Mouse (Mus musculus) left cerebral cortex, adult 2 months (tissue): Measurements from ENCODE around the gene Atraid. TPM values are rescaled to one million over a fixed set of nuclear protein-coding genes. Genes with fewer than 3 reads are reported as not detected.
"Not testable (repeated sequence)": the region's sequence is repeated elsewhere in the genome, so short reads cannot be mapped to it uniquely, and the experiment has no call there.

ENCODE experiments used
- DNase-seq, 2 experiments: peaks; one replicate each; pipeline ENCODE4 v3.0.0; 2021 to 2022; ENCODE audit warnings: low spot score in 2 of 2, mixed read lengths in 1 of 2; ENCODE audit errors: extremely low spot score in 1 of 2
- H3K27ac ChIP-seq: fragments of 200-600 bp; 2 replicates; pipeline ENCODE4 v1.8.1; 2022
- H3K4me3 ChIP-seq: fragments of 200-600 bp; 2 replicates; pipeline ENCODE4 v1.8.1; 2022
- CTCF ChIP-seq: fragments of 200-600 bp; IDR thresholded peaks from 2 replicates; pipeline ENCODE4 v1.8.1; 2022; ENCODE audit warnings: antibody characterized with exemption, mild to moderate bottlenecking, moderate library complexity
- intact Hi-C: fragments of 180-260 bp; cut with DNase I; formaldehyde crosslinking; loops from one replicate; pipeline ENCODE4 v1.15.1; 2025
- total RNA-seq, 2 experiments: library from RNA; stranded (reverse); gene quantifications; 2 replicates each; pipeline ENCODE4 v1.2.3; 2021

The Atraid gene
- total RNA-seq, 2 experiments from 2014 or later, result 67.1 to 68.9 TPM

DNA sequence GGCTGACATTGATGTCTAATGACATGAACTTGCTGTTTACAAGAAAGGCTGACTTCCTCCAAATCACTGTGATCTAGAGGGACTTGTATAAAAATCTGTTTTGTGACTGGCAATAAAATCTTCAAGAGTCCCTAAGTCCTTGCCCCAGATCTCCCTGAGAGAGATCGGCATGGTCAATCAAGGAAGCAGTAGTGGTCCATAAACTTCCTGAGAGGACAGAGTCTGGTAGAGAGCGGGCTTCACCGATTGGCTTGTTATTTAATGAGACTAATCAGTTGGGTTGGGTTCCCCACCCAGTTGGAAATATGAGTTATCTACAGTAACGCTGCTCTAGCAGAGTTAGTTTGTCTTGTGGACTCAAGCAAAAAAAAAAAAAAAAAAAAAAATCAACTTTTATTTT lies 17.2 kb upstream of the Atraid start:
- TF ChIP-seq CTCF, result no peak
- intact Hi-C loops, result no loop called here
- Histone ChIP-seq H3K4me3 (no peak overlapping the region), H3K27ac (no peak overlapping the region)
- DNase-seq, result no peak

DNA sequence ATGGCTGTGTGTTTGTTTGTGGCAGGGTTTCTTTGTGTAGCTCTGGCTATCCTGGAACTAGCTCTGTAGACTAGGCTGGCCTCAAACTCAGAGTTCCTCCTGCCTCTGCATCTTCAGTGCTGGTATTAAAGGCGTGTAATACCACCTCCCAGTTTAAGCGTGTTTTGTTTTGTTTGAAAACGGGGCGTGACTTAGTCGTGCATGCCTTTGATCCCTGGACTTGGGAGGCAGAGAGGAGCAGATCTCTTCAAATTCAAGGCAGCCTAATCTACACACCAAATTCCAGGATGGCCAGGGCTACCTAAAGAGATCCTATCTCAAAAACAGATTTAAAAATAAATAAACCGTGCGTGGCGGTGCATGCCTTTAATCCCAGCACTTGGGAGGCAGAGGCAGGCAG lies 16.6 kb upstream of the Atraid start:
- no peak for DNase-seq
- Histone ChIP-seq H3K4me3 (no peak overlapping the region), H3K27ac (no peak overlapping the region)
- intact Hi-C loops, result no loop called here
- TF ChIP-seq CTCF, result no peak

DNA sequence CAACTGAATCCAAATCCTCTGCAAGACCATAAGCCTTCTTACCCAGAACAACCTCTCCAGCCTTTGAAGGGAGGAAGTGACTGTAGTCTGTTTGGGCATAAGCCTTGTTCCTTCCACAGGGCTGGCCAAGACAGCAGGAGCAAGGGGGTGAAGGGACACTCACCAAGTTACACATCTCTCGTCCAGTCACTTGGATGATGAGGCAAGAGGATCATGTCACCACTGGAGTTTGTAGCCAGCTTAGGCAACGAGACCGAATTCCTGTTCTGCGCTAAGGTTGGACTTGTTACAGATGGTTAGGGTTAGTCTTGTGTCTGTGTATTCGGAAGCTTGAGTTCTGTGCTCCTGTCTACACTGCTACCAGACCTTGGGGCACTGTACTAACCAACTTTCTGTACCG lies 13.4 kb upstream of the Atraid start:
- intact Hi-C loops, result no loop called here
- no peak overlapping the region for H3K27ac ChIP-seq
- DNase-seq, result no peak
- no peak overlapping the region for H3K4me3 ChIP-seq
- no peak for TF ChIP-seq CTCF

DNA sequence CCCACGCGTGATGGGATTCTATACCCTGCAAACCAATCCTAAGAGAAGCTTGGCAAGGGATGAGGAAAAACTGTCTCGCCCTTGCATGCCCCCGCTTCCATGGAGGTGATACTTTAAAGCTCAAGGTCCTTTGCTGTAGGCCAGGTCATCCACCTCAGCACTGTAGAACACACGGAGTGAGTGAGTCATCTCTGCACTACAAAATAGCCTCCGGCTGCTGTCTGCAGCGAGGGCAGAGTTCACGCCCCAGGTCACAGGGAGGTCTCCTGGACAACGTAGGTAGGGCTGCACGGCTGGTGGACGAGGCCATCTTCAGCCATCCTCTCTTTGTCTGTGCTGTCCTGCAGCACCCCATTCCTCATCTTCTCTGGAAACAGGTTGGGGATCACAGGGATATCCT lies 11.6 kb upstream of the Atraid start:
- H3K27ac ChIP-seq, H3K4me3 ChIP-seq, intact Hi-C loops, DNase-seq: not testable (repeated sequence)

DNA sequence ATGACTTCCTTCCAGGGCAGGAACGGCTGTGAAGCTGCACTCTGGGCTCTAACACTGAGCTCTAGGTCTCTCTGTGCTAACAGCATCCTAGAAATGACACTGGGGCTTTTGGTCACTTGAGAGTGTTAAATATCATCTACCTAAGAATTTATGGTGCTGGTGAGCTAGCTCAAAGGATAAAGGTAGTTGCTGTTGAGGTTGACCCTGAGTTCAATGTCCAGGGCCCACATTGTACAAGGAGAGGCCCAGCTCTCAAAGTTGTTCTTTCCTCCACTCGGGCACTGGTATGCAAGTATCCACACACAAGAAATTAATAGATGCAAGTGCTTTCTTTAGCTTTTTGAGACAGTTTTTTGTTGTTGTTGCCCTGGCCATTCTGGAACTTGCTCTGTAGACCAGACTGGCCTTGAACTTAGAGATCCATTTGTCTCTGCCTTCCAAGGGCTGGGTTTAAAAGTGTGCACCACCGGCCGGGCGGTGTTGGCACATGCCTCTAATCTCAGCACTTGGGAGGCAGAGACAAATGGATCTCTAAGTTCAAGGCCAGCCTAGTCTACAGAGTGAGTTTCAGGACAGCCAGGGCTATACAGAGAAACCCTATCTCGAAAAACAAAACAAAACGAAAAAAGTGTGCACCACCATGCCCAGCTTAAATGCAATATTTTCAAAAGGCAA lies 9.8 kb upstream of the Atraid start:
- TF ChIP-seq CTCF, result no peak
- Histone ChIP-seq H3K27ac (no peak overlapping the region), H3K4me3 (no peak overlapping the region)

DNA sequence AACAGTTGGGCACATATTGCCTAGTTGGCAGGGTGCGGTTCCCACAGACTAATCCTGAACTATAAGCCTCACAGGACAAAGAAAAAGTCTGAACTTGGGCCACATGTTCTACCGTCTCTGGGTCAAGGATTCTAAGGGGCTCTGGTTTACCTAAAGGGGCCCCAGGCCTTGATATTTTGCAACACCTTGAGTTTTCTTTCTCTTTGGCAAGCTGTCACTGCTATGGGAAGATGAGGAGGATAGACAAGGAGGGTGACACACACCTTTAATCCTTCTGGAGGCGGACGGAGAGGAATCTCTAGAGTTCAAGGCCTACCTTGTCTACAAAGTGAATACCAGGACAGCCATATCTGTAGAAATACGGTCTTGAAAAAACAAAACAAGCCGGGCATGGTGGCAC lies 1.7 kb upstream of the Atraid start:
- H3K27ac ChIP-seq, result no peak overlapping the region
- no peak for DNase-seq
- no peak for TF ChIP-seq CTCF
- intact Hi-C loops, result no loop called here
- no peak overlapping the region for H3K4me3 ChIP-seq

More for the DNA sequence above, 9.8 kb upstream of the Atraid start:
- intact Hi-C loops, result no loop called here
- DNase-seq, result no peak

DNA sequence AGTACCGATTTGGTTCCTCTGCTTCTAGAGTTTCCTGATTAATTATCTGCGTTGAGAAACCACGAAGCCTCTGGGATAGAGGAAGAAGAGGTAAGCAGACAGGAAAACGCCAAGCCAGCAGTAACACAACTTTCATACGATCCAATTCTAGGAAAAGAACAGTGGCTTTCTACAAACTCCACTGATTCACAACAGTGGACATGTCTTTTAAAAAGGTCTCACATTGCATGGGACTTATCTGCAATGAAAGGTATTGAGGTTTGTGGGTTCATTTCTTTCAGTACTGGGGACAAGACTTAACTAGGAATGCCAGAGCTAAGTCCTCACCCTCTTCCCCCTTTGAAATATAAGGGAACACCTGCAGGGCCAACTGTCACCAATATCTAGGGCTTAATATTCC lies 1.0 kb upstream of the Atraid start:
- no peak for DNase-seq
- Histone ChIP-seq H3K4me3 (peak overlapping the region; percentile 69; the same call in 1 of the 2 replicates), H3K27ac (no peak overlapping the region)
- no peak for TF ChIP-seq CTCF
- intact Hi-C loops, result no loop called here

DNA sequence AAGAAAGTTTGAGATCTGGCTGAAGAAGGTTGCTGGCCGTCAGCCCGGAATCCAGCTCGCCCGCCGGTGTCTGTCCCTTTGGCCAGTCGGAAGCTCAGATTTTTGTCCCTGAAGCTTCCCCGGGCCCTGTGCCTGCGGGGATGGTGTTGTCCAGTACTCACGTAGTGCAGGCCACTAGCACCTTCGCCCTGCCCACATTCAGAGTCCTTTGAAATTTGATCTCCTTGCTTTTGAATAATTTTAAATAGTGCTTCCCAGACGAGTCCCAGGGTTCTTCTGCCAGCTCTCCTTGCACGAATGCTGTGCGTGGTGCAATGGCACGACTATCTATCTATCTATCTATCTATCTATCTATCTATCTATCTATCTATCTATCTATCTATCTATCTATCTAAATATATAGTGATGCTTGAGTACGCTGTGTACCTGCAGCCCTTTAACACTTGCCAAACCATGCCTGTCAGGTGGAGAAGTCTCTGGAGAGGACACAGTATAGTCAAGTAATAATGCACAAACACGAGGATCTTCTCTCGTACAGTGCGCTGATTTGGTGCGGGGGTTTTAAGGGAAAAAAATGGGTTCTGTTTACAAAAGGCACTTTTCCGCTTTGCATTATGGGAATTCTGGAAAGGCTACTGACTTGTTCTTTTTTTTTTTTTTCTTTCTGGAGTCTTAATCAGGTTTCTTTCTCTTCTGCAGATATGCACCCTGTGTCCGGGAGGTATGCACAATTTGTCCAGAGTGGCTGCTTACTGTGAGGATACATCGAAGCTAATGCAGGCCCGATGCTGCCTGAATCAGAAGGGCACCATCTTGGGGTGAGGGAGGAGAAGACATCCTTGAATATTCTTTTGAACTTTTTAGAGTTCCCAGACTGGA lies 890 bp downstream of the Atraid start, which contains the start of gene Slc5a6:
TSS of gene Slc5a6 (minus strand) at position 162 of the 879 bp plus-strand sequence.
- peak within 1 kb of the TSS; percentile 69 for H3K4me3 ChIP-seq
- peak within 1 kb of the TSS; percentile 94 for H3K27ac ChIP-seq
- peak in 1 of 2 experiments; percentile 26 for DNase-seq
- intact Hi-C loops, result loop anchor here (2.0 kb wide), 1 partner anchor 88 kb away; the partner anchor contains the start of gene Preb
- TF ChIP-seq CTCF, result peak; percentile 69

DNA sequence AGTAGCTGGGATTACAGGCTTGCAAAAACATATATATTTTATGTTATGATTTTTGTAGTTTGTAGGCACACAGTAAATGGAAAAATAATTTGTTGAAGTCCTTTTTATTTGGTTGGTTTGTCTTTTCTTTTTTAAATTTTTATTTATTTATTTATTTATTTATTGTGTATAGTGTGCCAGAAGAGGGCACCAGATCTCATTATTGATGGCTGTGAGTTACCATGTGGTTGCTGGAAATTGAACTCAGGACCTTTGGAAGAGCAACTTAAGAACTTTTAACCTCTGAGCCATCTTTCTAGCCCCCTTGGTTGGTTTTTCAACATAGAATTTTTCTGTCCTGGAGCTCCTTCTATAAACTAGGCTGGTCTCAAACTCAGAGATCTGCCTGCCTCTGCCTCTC lies 2.3 kb downstream of the Atraid start:
- Histone ChIP-seq H3K27ac (no peak overlapping the region), H3K4me3 (no peak overlapping the region)
- DNase-seq, result no peak
- intact Hi-C loops, result no loop called here
- TF ChIP-seq CTCF, result peak; percentile 29

DNA sequence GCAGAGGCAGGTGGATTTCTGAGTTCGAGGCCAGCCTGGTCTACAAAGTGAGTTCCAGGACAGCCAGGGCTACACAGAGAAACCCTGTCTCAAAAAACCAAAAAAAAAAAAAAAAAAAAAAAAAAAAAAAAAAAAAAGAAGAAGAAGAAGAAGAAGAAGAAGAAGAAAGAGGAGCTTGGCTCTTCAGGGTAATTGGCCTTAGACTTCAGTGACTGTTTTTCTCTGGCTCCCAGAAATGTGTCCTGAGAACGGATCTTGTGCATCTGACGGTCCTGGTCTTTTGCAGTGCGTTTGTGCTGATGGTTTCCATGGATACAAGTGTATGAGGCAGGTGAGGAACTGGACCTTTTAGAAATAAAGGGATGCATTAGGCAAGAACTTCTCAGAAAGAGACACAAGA lies 5.6 kb downstream of the Atraid start:
- peak overlapping the region; percentile 67 for H3K4me3 ChIP-seq
- H3K27ac ChIP-seq, intact Hi-C loops, DNase-seq: not testable (repeated sequence)

DNA sequence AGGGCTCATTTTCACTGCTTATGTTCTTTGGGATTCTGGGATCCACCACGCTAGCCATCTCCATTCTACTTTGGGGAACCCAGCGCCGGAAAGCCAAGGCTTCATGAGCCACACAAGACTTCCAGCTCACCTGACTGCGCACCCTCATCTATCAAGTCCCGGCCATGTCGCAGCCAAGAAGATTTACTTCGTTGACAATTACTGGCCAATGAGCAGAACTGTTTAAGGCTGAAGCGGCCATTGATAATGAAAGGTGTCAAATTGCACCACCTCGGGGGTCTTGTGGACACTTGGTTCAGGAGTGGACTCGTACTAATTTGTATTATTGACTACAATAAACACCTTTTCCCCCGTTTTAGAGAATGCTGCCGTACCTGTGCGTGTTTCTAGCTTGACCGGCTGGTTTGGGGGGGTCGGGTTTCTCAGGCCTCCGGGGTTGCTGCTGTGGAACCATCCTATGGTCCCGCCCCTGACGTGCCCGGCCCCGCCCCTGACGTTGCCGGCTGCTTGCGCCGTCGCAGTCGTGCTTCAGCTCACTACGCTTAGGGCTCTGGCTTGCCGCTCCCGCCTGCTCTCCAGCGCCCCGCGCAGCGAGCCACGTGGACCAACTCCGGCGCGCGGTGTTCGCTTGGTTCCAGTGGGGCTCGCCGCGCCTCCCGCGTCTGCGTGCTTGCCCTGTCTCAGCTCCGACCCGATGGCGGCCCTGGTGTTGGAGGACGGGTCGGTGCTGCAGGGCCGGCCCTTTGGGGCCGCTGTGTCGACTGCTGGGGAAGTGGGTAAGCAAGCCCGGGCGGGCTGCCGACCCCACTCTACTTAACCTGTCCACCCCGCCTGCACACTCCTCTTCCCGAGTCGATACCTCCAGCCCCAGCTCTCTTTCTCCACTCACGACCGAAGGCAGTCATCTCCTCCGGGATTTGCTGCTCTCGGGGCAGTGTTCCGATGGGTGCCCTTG lies 6.4 kb downstream of the Atraid start, which contains the start of gene Cad:
TSS of gene Cad (plus strand) at position 520 of the 955 bp plus-strand sequence.
- peak; percentile 94 to 95 for DNase-seq
- peak within 1 kb of the TSS; percentile 67 for H3K4me3 ChIP-seq
- intact Hi-C loops, result no loop called here
- H3K27ac ChIP-seq, result peak within 1 kb of the TSS; percentile 72
- TF ChIP-seq CTCF, result no peak; the same call in 1 of the 2 replicates
